Comparison of ENCODE assay signal across 8 mouse cellular contexts in the genomic region with DNA sequence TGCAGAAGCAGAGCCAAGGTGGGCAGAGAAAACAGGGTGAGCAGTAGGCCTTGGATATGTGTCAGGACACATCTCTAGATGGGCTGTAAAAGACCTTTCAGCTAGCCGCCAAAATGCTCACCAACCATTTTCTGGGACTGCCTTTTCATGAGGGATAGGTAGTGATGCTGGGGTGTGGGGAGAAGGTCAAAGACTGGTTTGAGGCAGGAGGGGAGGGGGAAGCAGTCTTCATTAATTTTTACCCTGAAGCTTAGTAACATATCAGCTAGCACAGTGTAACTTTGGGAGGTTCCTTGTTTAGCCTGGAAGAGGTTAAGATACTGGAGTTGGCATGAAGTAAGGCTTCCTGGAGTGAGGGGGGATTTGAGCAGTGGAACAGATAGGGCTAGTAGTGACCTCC. TPM values are rescaled to one million over a fixed set of nuclear protein-coding genes. Genes with fewer than 3 reads are reported as not detected.
DNase-seq lines count a peak whose midpoint lies in the region; ATAC-seq and TF ChIP-seq lines count a peak whose summit lies in the region.
"Had no signal": no experiment of that assay in that cellular context is flagged by ENCODE, and none has a peak within 500 bp of the region (broad histone marks: within the 10 kb centered on the region; RNA-seq: fewer than 3 reads in every experiment).

No protein-coding gene starts in this region.

- no peak for TF ChIP-seq POLR2A in kidney, adult 2 months (IDR thresholded peaks at IDR 0.05; ENCODE audit: low read depth, low read length)

- no peaks in the 10 kb centered on the region for H3K36me3 ChIP-seq in embryonic facial prominence, embryonic 13.5 days
- no peaks in the 10 kb centered on the region for H3K36me3 ChIP-seq in kidney, adult 2 months (ENCODE audit: control insufficient read depth, insufficient read depth, low read length)
- no peaks in the 10 kb centered on the region for H3K36me3 ChIP-seq in liver, postnatal 0 days (replicated peaks; ENCODE audit: insufficient read depth, low read length)

- peaks cover 12% of the 10 kb centered on the region for H3K4me1 ChIP-seq in brown adipose tissue, adult 24 weeks (ENCODE audit: control insufficient read depth, insufficient read depth, insufficient read length, low read length)
- H3K4me1 ChIP-seq in embryonic facial prominence, embryonic 13.5 days, result peaks cover 12% of the 10 kb centered on the region
- peaks cover 21% of the 10 kb centered on the region for H3K4me1 ChIP-seq in kidney, adult 2 months (ENCODE audit: control insufficient read depth, insufficient read depth, low read length)
- peaks cover 13% of the 10 kb centered on the region for H3K4me1 ChIP-seq in liver, postnatal 0 days (ENCODE audit: insufficient read depth)

- H3K9ac ChIP-seq in embryonic facial prominence, embryonic 13.5 days, result 0 out of 2 replicates have a peak overlapping the region, but pooled peaks have one; percentile 32
- no peak overlapping the region for H3K9ac ChIP-seq in liver, postnatal 0 days (replicated peaks)

- H3K27ac ChIP-seq in brown adipose tissue, adult 24 weeks (replicated peaks; ENCODE audit: low read depth, low read length), result peak overlapping the region; percentile 58
- H3K27ac ChIP-seq in embryonic facial prominence, embryonic 13.5 days, result no peak overlapping the region
- H3K27ac ChIP-seq in kidney, adult 2 months (ENCODE audit: insufficient read depth, low read depth, low read length), result peak overlapping the region; percentile 95
- no peak overlapping the region for H3K27ac ChIP-seq in liver, postnatal 0 days (ENCODE audit: low read depth)

- peak overlapping the region; percentile 80 for H3K4me3 ChIP-seq in brown adipose tissue, adult 24 weeks (ENCODE audit: insufficient read depth, low read depth, low read length)
- H3K4me3 ChIP-seq in embryonic facial prominence, embryonic 13.5 days, result 0 out of 2 replicates have a peak overlapping the region, but pooled peaks have one; percentile 60
- peak overlapping the region; percentile 38; the same call in 1 of the 2 replicates for H3K4me3 ChIP-seq in kidney, adult 2 months (ENCODE audit: insufficient read depth, low read depth, low read length)
- no peak overlapping the region for H3K4me3 ChIP-seq in liver, postnatal 0 days (ENCODE audit: low read depth, low read length)

- peak overlapping the region; percentile 92 for H3K4me2 ChIP-seq in embryonic facial prominence, embryonic 13.5 days
- H3K4me2 ChIP-seq in liver, postnatal 0 days (ENCODE audit: low read depth, low read length), result peak overlapping the region; percentile 79; the same call in 1 of the 2 replicates

- TF ChIP-seq EP300 in liver, postnatal 0 days (IDR thresholded peaks at IDR 0.05; ENCODE audit: low read depth), result no peak

- 66% methylated on average over 1 of the region's 1 CpGs for WGBS in embryonic facial prominence, embryonic 13.5 days
- WGBS in kidney, adult 2 months, result 21% methylated on average over 1 of the region's 1 CpGs
- WGBS in liver, postnatal 0 days (ENCODE audit: insufficient replicate concordance), result 59% methylated on average over 1 of the region's 1 CpGs

- TF ChIP-seq CTCF in kidney, adult 2 months (conservative IDR thresholded peaks at IDR 0.05; ENCODE audit: insufficient read depth, insufficient read length, low read depth, low read length), result no peak
- TF ChIP-seq CTCF in liver, postnatal 0 days (IDR thresholded peaks at IDR 0.05; ENCODE audit: low read depth), result no peak

- no peak for ATAC-seq in embryonic facial prominence, embryonic 13.5 days (ENCODE audit: insufficient number of reproducible peaks, insufficient read depth, low FRiP score, low TSS enrichment, low read depth)
- no peak for ATAC-seq in liver, postnatal 0 days

- DNase-seq in kidney, adult 2 months, result peak; percentile 85
- DNase-seq in liver, postnatal 0 days, result no peak
- no peak for DNase-seq in B cell, adult 2 months
- no peak for DNase-seq in thymus, postnatal 14 days
- DNase-seq in layer of hippocampus, postnatal 10 days (ENCODE audit: low spot score in 2 of 2), result no peak
- DNase-seq: cerebellum, adult 9-10 months had no signal

- H3K9me3 ChIP-seq in embryonic facial prominence, embryonic 13.5 days, result no peaks in the 10 kb centered on the region
- H3K9me3 ChIP-seq in liver, postnatal 0 days (ENCODE audit: low read length), result no peaks in the 10 kb centered on the region

- no peaks in the 10 kb centered on the region; the same call in 1 of the 2 replicates for H3K27me3 ChIP-seq in embryonic facial prominence, embryonic 13.5 days
- H3K27me3 ChIP-seq in kidney, adult 2 months (replicated peaks; ENCODE audit: control insufficient read depth, insufficient read depth, low read length), result no peaks in the 10 kb centered on the region
- no peaks in the 10 kb centered on the region for H3K27me3 ChIP-seq in liver, postnatal 0 days (ENCODE audit: insufficient read depth, low read length)

RNA-seq across cellular contexts. Expression of gene Arhgap18, which starts 21.0 kb away (rescaled TPM):
- 9.8 and 22.1 TPM in 2 replicates for polyA plus RNA-seq in brown adipose tissue, adult 24 weeks (2012; ENCODE audit: insufficient read depth, insufficient read length, missing spikeins)
- polyA plus RNA-seq in embryonic facial prominence, embryonic 13.5 days (2015; fragmentation: Nextera tagmentation; extraction: Ambion mirVana), result 22.8 and 23.3 TPM in 2 replicates
- 7.4 and 10.7 TPM in 2 replicates for polyA plus RNA-seq in kidney, adult 2 months (2012; rRNA removed)
- polyA plus RNA-seq in liver, postnatal 0 days (2015; fragmentation: Nextera tagmentation; extraction: Ambion mirVana), result 8.5 and 8.9 TPM in 2 replicates
- total RNA-seq in layer of hippocampus, postnatal 10 days (2021), result 1 to 10 TPM; 9.2 to 9.8 TPM

Comparison
In these comparisons a context has a peak if more than half of its experiments do, and no peak if none do; other contexts are left out.
1. H3K27ac ChIP-seq: peak in brown adipose tissue, adult 24 weeks (single experiment) and kidney, adult 2 months (single experiment); none in embryonic facial prominence, embryonic 13.5 days (single experiment) and liver, postnatal 0 days (single experiment).